Mouse (Mus musculus) spleen, adult 2 months (tissue): ENCODE results near the gene Ppp1r32.

ENCODE experiments used
- CTCF ChIP-seq: fragments of 200-500 bp; IDR thresholded peaks from 2 replicates; pipeline ENCODE4 v1.5.1; 2011; ENCODE audit warnings: mild to moderate bottlenecking, inconsistent platforms; ENCODE audit not compliant: insufficient read depth, insufficient read length, insufficient replicate concordance; ENCODE audit errors: extremely low read depth
- POLR2A ChIP-seq: fragments of 200-500 bp; IDR thresholded peaks from 2 replicates; pipeline ENCODE4 v1.6.1; 2011; ENCODE audit warnings: low read depth, low read length, inconsistent platforms

- TF ChIP-seq POLR2A (no peak), CTCF (no peak)
Measured at GRCm38 (mm10) chr19:10456752-10457483, 25.8 kb downstream of the Ppp1r32 start, which contains the start of gene Lrrc10b.
